Mouse (Mus musculus) embryonic facial prominence, embryonic 14.5 days (tissue): ENCODE measurements around the gene Ptma. TPM values are rescaled to one million over a fixed set of nuclear protein-coding genes. Genes with fewer than 3 reads are reported as not detected.
A peak's percentile ranks its signal among the peaks of the same experiment; 100 is the strongest.

Source experiments
- ATAC-seq: fragments of 200-750 bp; cut with Nextera tagmentation; 2 replicates; pipeline ENCODE4 v1.8.0; 2017; ENCODE audit warnings: low read depth, moderate number of reproducible peaks, moderate TSS enrichment
- DNase-seq: peaks from one replicate; pipeline ENCODE4 v3.0.0-alpha.2; 2015; ENCODE audit warnings: low spot score
- H3K27ac ChIP-seq: fragments of 300-500 bp; sonication (generic); replicated peaks from 2 replicates; pipeline ENCODE4 v1.5.1; 2014; ENCODE audit warnings: low read depth, mild to moderate bottlenecking, low read length, moderate library complexity
- H3K27me3 ChIP-seq: fragments of 300-500 bp; sonication (generic); replicated peaks from 2 replicates; pipeline ENCODE4 v1.6.1; 2014; ENCODE audit warnings: low read length; ENCODE audit not compliant: control insufficient read depth, insufficient read depth
- H3K36me3 ChIP-seq: fragments of 300-500 bp; sonication (generic); 2 replicates; pipeline ENCODE4 v1.6.1; 2014; ENCODE audit warnings: low read length, mixed read lengths; ENCODE audit not compliant: control insufficient read depth, insufficient read depth
- H3K4me1 ChIP-seq: fragments of 300-500 bp; sonication (generic); 2 replicates; pipeline ENCODE4 v1.6.1; 2014; ENCODE audit warnings: antibody characterized with exemption, low read length; ENCODE audit not compliant: control insufficient read depth, insufficient read depth
- H3K4me2 ChIP-seq: fragments of 300-500 bp; sonication (generic); 2 replicates; pipeline ENCODE4 v1.6.1; 2014; ENCODE audit warnings: low read depth, mild to moderate bottlenecking, low read length, moderate library complexity, mixed read lengths
- H3K4me3 ChIP-seq: fragments of 300-500 bp; sonication (generic); 2 replicates; pipeline ENCODE4 v1.5.1; 2014; ENCODE audit warnings: low read depth, mild to moderate bottlenecking, low read length
- H3K9ac ChIP-seq: fragments of 300-500 bp; sonication (generic); 2 replicates; pipeline ENCODE4 v1.6.1; 2014; ENCODE audit warnings: low read depth, mild to moderate bottlenecking, low read length, moderate library complexity, mixed read lengths
- H3K9me3 ChIP-seq: fragments of 300-500 bp; sonication (generic); 2 replicates; pipeline ENCODE4 v1.6.1; 2016; ENCODE audit warnings: low read length; ENCODE audit not compliant: control insufficient read depth
- WGBS: fragments of 180-500 bp; shearing (Covaris S2); extraction: QIAGEN DNeasy Blood & Tissue Kit; methylation state at CpG from one replicate; pipeline ENCODE4 v1.1.7; 2014; 5-methylcytosine and 5-hydroxymethylcytosine counted together
- polyA plus RNA-seq: library from polyadenylated mRNA; unstranded; fragments of >200 nt; fragmentation: Nextera tagmentation; extraction: Ambion mirVana; gene quantifications from 2 replicates; pipeline ENCODE4 v1.2.1, GENCODE M21; 2014

The Ptma gene
- polyA plus RNA-seq, 1 experiment from 2014 or later, result 1,814 TPM

GRCm38 (mm10) chr1:86500681-86501080 is 25.8 kb upstream of the Ptma start:
- Histone ChIP-seq H3K4me1 (peaks cover 33% of the 10 kb centered on the region), H3K36me3 (no peaks in the 10 kb centered on the region), H3K27ac (no peak overlapping the region), H3K27me3 (no peaks in the 10 kb centered on the region), H3K9ac (no peak overlapping the region), H3K4me3 (no peak overlapping the region), H3K4me2 (no peak overlapping the region), H3K9me3 (no peaks in the 10 kb centered on the region)
- DNase-seq (no peak), ATAC-seq (no peak)
- WGBS, result 84% methylated on average over 4 of the region's 4 CpGs

GRCm38 (mm10) chr1:86501114-86501532 is 25.4 kb upstream of the Ptma start:
- Histone ChIP-seq H3K9me3 (no peaks in the 10 kb centered on the region), H3K4me1 (peaks cover 34% of the 10 kb centered on the region), H3K27me3 (no peaks in the 10 kb centered on the region), H3K9ac (no peak overlapping the region), H3K27ac (peak overlapping the region; percentile 56; the same call in 1 of the 2 replicates), H3K4me2 (no peak overlapping the region; the same call in 1 of the 2 replicates), H3K4me3 (no peak overlapping the region), H3K36me3 (no peaks in the 10 kb centered on the region)
- no peak for DNase-seq
- 38% methylated on average over 6 of the region's 6 CpGs for WGBS
- ATAC-seq, result no peak

- 0% methylated on average over 4 of the region's 4 CpGs for WGBS
- peak overlapping the region; percentile 96 for H3K27ac ChIP-seq
- H3K4me1 ChIP-seq, result peaks cover 34% of the 10 kb centered on the region
- H3K9ac ChIP-seq, result no peak overlapping the region
- DNase-seq (peak; percentile 93), ATAC-seq (no peak)
- H3K36me3 ChIP-seq, result no peaks in the 10 kb centered on the region
- no peaks in the 10 kb centered on the region for H3K9me3 ChIP-seq
- peak overlapping the region; percentile 13; the same call in 1 of the 2 replicates for H3K4me2 ChIP-seq
- no peak overlapping the region for H3K4me3 ChIP-seq
- no peaks in the 10 kb centered on the region for H3K27me3 ChIP-seq
Observed at GRCm38 (mm10) chr1:86501559-86501958, 25.0 kb upstream of the Ptma start.

- no peaks in the 10 kb centered on the region for H3K27me3 ChIP-seq
- 21% methylated on average over 8 of the region's 17 CpGs for WGBS
- H3K4me1 ChIP-seq, result peaks cover 34% of the 10 kb centered on the region
- H3K4me3 ChIP-seq, result no peak overlapping the region
- no peaks in the 10 kb centered on the region for H3K36me3 ChIP-seq
- H3K9ac ChIP-seq, result peak overlapping the region; percentile 47
- no peak for DNase-seq
- peak overlapping the region; percentile 66 for H3K4me2 ChIP-seq
- H3K9me3 ChIP-seq, result no peaks in the 10 kb centered on the region
- no peak for ATAC-seq
- H3K27ac ChIP-seq, result peak overlapping the region; percentile 96
Observed at GRCm38 (mm10) chr1:86502221-86503048, 24.1 kb upstream of the Ptma start.

GRCm38 (mm10) chr1:86503165-86503747 is 23.3 kb upstream of the Ptma start:
- Histone ChIP-seq H3K4me3 (peak overlapping the region; percentile 40), H3K27me3 (no peaks in the 10 kb centered on the region), H3K4me1 (peaks cover 34% of the 10 kb centered on the region), H3K4me2 (peak overlapping the region; percentile 66), H3K27ac (peak overlapping the region; percentile 96), H3K9me3 (no peaks in the 10 kb centered on the region), H3K9ac (peak overlapping the region; percentile 68), H3K36me3 (no peaks in the 10 kb centered on the region)
- ATAC-seq (peak; percentile 38), DNase-seq (peak; percentile 90)
- 8% methylated on average over 14 of the region's 16 CpGs for whole genome bisulfite sequencing

- H3K9ac ChIP-seq, result peak overlapping the region; percentile 68
- H3K4me3 ChIP-seq, result peak overlapping the region; percentile 40
- H3K4me1 ChIP-seq, result peaks cover 30% of the 10 kb centered on the region
- ATAC-seq (peak; percentile 90), DNase-seq (peak; percentile 98)
- peak overlapping the region; percentile 66 for H3K4me2 ChIP-seq
- H3K27ac ChIP-seq, result peak overlapping the region; percentile 96
- H3K9me3 ChIP-seq, result no peaks in the 10 kb centered on the region
- H3K27me3 ChIP-seq, result no peaks in the 10 kb centered on the region
- H3K36me3 ChIP-seq, result no peaks in the 10 kb centered on the region
- under 1% methylated on average over 43 of the region's 64 CpGs for WGBS
Observed at GRCm38 (mm10) chr1:86503906-86504696, 22.4 kb upstream of the Ptma start.

GRCm38 (mm10) chr1:86504697-86505421 is 21.7 kb upstream of the Ptma start:
- Histone ChIP-seq H3K27ac (peak overlapping the region; percentile 96), H3K4me2 (peak overlapping the region; percentile 66), H3K9me3 (no peaks in the 10 kb centered on the region), H3K9ac (peak overlapping the region; percentile 68), H3K27me3 (no peaks in the 10 kb centered on the region), H3K36me3 (no peaks in the 10 kb centered on the region), H3K4me3 (peak overlapping the region; percentile 40), H3K4me1 (peaks cover 37% of the 10 kb centered on the region)
- WGBS, result 13% methylated on average over 19 of the region's 19 CpGs
- DNase-seq, result peak; percentile 62
- no peak for ATAC-seq

GRCm38 (mm10) chr1:86505461-86505860 is 21.1 kb upstream of the Ptma start:
- peaks cover 37% of the 10 kb centered on the region for H3K4me1 ChIP-seq
- no peaks in the 10 kb centered on the region for H3K9me3 ChIP-seq
- WGBS, result 90% methylated on average over 1 of the region's 1 CpGs
- DNase-seq, result peak; percentile 73
- H3K36me3 ChIP-seq, result no peaks in the 10 kb centered on the region
- no peak for ATAC-seq
- peak overlapping the region; percentile 68; the same call in 1 of the 2 replicates for H3K9ac ChIP-seq
- peak overlapping the region; percentile 96 for H3K27ac ChIP-seq
- peak overlapping the region; percentile 66 for H3K4me2 ChIP-seq
- H3K4me3 ChIP-seq, result no peak overlapping the region
- H3K27me3 ChIP-seq, result no peaks in the 10 kb centered on the region
